Mouse (Mus musculus) neural tube, embryonic 15.5 days (tissue): Measurements from ENCODE around the gene 1700018F24Rik. TPM values are rescaled to one million over a fixed set of nuclear protein-coding genes. Genes with fewer than 3 reads are reported as not detected.
"Not testable (repeated sequence)": the region's sequence is repeated elsewhere in the genome, so short reads cannot be mapped to it uniquely, and the experiment has no call there.

Experiments
- ATAC-seq: fragments of 200-750 bp; cut with Nextera tagmentation; 2 replicates; pipeline ENCODE4 v1.8.0; 2017; ENCODE audit warnings: mild to moderate bottlenecking, moderate TSS enrichment, moderate library complexity; ENCODE audit not compliant: low FRiP score
- H3K27ac ChIP-seq: fragments of 300-500 bp; sonication (generic); replicated peaks from 2 replicates; pipeline ENCODE4 v1.5.1; 2015; ENCODE audit warnings: mild to moderate bottlenecking, inconsistent platforms
- H3K27me3 ChIP-seq: fragments of 300-500 bp; sonication (generic); replicated peaks from 2 replicates; pipeline ENCODE4 v1.6.1; 2015; ENCODE audit warnings: inconsistent platforms
- H3K36me3 ChIP-seq: fragments of 300-500 bp; sonication (generic); 2 replicates; pipeline ENCODE4 v1.6.1; 2015; ENCODE audit warnings: inconsistent platforms
- H3K4me1 ChIP-seq: fragments of 300-500 bp; sonication (generic); 2 replicates; pipeline ENCODE4 v1.6.1; 2015; ENCODE audit warnings: inconsistent platforms
- H3K4me2 ChIP-seq: fragments of 300-500 bp; sonication (generic); 2 replicates; pipeline ENCODE4 v1.6.1; 2015; ENCODE audit warnings: inconsistent platforms, mild to moderate bottlenecking, moderate library complexity
- H3K4me3 ChIP-seq: fragments of 300-500 bp; sonication (generic); replicated peaks from 2 replicates; pipeline ENCODE4 v1.5.1; 2015; ENCODE audit warnings: mild to moderate bottlenecking, inconsistent platforms
- H3K9ac ChIP-seq: fragments of 300-500 bp; sonication (generic); replicated peaks from 2 replicates; pipeline ENCODE4 v1.6.1; 2015; ENCODE audit warnings: mild to moderate bottlenecking, inconsistent platforms
- H3K9me3 ChIP-seq: fragments of 300-500 bp; sonication (generic); replicated peaks from 2 replicates; pipeline ENCODE4 v1.6.1; 2016; ENCODE audit warnings: inconsistent platforms
- WGBS: fragments of 180-500 bp; shearing (Covaris S2); methylation state at CpG from one replicate; pipeline ENCODE4 v1.1.7; 2015; ENCODE audit warnings: mixed read lengths; 5-methylcytosine and 5-hydroxymethylcytosine counted together
- polyA plus RNA-seq: library from polyadenylated mRNA; unstranded; fragments of >200 nt; fragmentation: Nextera tagmentation; extraction: Ambion mirVana; gene quantifications from 2 replicates; pipeline ENCODE4 v1.2.1, GENCODE M21; 2015

Gene 1700018F24Rik
- not detected in 2 replicates for polyA plus RNA-seq

DNA sequence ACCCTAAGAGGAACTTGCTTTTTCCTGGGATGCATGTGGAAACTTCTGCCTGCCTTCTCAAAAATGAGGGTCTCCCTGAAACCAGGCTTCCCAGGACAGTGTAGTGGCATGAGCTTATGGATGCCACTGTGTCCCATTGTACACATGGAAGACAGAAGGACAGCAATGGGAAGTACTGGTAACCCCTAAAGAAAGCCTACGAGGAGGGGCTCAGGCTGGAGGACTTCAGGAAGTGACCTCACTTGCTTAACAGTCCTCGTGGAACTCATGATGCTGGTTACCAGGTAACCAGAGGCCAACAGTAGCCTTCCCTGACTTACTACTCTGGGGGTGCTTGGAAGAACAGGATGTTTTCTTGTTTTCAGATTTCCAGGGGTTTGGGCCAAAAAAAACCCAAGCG, at the start of gene 1700018F24Rik:
Gene 1700018F24Rik, plus strand, starts transcription at position 301 of the 400 bp plus-strand sequence.
- H3K9ac ChIP-seq, H3K27ac ChIP-seq, H3K9me3 ChIP-seq, H3K4me1 ChIP-seq, H3K27me3 ChIP-seq, H3K36me3 ChIP-seq, ATAC-seq, H3K4me3 ChIP-seq, H3K4me2 ChIP-seq: not testable (repeated sequence)
- WGBS = 83% methylated on average over 3 of the region's 3 CpGs

DNA sequence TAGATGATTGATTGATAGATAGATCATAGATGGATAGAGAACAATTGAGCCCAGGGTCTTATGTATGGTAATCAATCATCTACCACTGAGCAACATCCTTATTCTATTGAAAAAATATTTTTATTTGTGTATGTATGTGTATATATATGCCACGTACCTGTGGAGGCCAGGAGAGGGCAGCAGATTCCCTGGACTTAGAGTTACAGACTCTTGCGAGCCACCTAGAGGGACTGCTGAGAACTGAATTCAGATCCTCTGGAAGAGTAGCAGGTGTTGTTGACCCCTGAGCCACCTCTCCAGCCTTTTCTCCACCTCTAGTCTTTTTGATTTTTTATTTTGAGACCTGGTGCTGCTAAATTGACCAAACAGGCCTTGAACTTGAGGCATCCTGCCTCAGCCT, 44.3 kb upstream of the 1700018F24Rik start:
- H3K4me3 ChIP-seq = no peak overlapping the region
- 47% methylated on average over 2 of the region's 2 CpGs for WGBS
- no peaks in the 10 kb centered on the region for H3K9me3 ChIP-seq
- H3K4me2 ChIP-seq = no peak overlapping the region
- no peak overlapping the region for H3K9ac ChIP-seq
- no peak for ATAC-seq
- no peaks in the 10 kb centered on the region for H3K27me3 ChIP-seq
- no peaks in the 10 kb centered on the region for H3K36me3 ChIP-seq
- H3K4me1 ChIP-seq = no peaks in the 10 kb centered on the region
- no peak overlapping the region for H3K27ac ChIP-seq

DNA sequence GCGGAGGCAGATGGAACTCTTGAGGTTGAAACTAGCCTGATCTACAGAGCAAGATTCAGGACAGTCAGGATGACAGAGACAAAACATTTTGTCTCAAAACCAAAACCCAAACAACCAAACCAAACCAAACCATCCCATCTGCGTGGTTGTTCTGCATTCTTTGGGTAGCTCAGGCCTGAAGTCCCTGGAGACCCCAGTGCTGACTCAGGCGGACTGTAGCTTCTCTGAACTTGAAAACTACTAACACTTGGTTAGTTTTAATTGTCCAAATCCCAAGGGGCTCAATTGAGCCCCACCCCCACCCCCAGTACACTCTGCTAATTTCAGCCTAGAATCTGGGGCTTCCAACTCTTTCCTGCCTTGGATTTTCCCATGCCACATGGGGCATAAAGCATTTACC, 39.4 kb upstream of the 1700018F24Rik start:
- no peaks in the 10 kb centered on the region for H3K27me3 ChIP-seq
- no peak overlapping the region for H3K4me3 ChIP-seq
- no peaks in the 10 kb centered on the region for H3K36me3 ChIP-seq
- H3K4me2 ChIP-seq = no peak overlapping the region
- H3K27ac ChIP-seq = no peak overlapping the region
- WGBS = 84% methylated on average over 3 of the region's 3 CpGs
- no peaks in the 10 kb centered on the region for H3K9me3 ChIP-seq
- H3K4me1 ChIP-seq = no peaks in the 10 kb centered on the region
- ATAC-seq = no peak
- no peak overlapping the region for H3K9ac ChIP-seq

DNA sequence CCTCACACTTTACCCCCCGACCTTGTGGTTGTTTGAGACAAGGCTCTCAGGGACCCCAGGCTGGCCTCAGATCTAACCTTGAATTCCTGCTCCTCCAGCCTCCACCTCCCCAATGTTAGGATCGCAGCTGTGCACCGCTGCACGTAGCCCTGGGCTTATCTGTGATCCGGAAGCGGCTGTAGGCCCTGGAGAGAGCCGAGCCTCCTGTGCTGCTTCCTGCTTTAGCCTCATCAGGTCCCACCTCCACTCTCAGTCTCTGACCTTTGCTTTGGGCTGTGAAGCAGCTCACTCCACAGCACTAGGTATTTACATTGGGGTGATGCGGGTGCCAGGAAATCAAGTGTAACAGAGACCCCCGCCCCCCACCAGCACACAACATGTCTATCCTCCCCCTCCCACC, 38.3 kb upstream of the 1700018F24Rik start:
- WGBS = 92% methylated on average over 9 of the region's 9 CpGs
- Histone ChIP-seq H3K9ac (no peak overlapping the region), H3K27ac (no peak overlapping the region), H3K4me1 (no peaks in the 10 kb centered on the region), H3K4me3 (no peak overlapping the region), H3K27me3 (no peaks in the 10 kb centered on the region), H3K9me3 (no peaks in the 10 kb centered on the region), H3K36me3 (no peaks in the 10 kb centered on the region), H3K4me2 (no peak overlapping the region)
- no peak for ATAC-seq

DNA sequence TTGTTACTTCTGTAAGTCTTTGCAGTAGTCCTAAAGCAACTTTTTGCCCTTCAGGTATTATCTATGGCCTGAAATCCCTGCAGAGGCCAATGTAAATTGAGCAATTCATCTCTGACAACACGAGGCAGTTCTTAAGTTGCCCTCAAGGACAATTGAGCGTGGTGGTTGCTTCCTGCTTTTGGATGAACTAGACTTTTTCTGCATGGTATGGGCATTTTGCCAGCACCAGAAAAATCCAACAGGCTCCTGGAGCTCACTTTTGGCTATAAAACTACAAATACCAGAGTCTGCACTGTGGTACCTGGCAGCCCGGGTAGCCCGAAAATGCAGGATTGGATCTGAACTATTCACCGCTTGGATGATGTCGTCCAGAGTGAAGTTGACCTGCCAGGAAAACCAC, 37.2 kb upstream of the 1700018F24Rik start:
- 81% methylated on average over 6 of the region's 6 CpGs for WGBS
- ATAC-seq = no peak
- Histone ChIP-seq H3K27ac (no peak overlapping the region), H3K27me3 (no peaks in the 10 kb centered on the region), H3K36me3 (no peaks in the 10 kb centered on the region), H3K4me3 (no peak overlapping the region), H3K9ac (no peak overlapping the region), H3K9me3 (no peaks in the 10 kb centered on the region), H3K4me2 (no peak overlapping the region), H3K4me1 (no peaks in the 10 kb centered on the region)

DNA sequence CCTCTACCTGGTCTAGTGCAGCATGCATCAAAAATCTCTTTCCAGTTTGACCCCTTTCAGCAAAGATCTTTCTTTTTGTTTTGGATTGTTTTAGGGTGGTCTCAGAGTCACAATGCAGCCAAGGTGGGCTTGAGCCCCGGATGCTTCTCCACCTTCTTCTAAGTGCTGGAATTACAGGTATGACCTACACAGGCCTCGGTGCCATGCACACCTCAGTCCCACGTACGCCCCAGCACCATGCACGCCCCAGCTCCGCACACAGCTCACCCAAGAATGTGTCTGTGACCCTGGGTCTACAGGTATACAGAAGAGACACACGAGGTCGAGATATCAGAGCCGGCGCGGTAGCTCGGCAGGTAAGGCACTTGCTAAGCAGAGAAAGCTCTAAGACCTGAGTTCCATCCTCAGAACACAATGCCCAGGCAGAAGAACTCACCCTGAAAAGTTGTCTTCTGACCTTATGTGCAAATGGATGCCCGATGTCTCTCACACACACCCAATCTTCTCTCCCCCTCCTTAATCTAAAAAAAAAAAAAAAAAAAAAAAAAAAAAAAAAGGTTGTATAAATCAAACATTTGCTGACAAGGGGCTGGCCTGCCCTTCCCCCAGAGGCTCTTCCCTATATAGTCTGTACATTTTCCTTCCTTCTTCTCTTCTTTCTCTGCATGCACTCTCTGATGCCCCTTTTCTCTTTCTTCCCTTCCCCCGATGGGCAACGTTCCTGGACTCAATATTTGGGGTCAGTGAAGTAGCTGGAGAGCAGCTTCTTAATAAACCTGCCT, 33.7 kb upstream of the 1700018F24Rik start:
- no peak overlapping the region for H3K27ac ChIP-seq
- no peak overlapping the region for H3K9ac ChIP-seq
- no peak overlapping the region for H3K4me3 ChIP-seq
- H3K4me2 ChIP-seq = no peak overlapping the region
- 93% methylated on average over 15 of the region's 15 CpGs for WGBS
- no peaks in the 10 kb centered on the region for H3K36me3 ChIP-seq
- no peaks in the 10 kb centered on the region for H3K9me3 ChIP-seq
- no peaks in the 10 kb centered on the region for H3K4me1 ChIP-seq
- no peak for ATAC-seq
- H3K27me3 ChIP-seq = no peaks in the 10 kb centered on the region

DNA sequence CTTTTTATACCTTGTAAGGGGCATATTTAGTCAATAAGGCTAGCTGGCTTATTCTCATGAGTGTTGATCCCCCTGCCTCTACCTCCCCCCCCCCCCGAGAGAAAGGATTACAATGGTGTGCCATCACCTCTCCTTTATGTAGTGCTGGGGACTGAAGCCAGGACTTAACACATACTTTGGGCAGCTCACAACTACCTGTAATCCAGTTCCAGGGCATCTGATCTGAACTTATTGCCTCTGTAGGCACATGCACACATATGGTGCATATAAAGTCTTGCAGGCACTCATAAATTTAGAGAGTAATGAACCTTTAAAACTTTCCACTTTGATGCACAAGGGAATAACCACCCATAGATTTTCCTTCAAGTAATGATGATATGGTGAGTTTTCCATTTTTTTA, 28.5 kb upstream of the 1700018F24Rik start:
- H3K27me3 ChIP-seq = no peaks in the 10 kb centered on the region
- 95% methylated on average over 1 of the region's 1 CpGs for WGBS
- no peak for ATAC-seq
- no peaks in the 10 kb centered on the region for H3K36me3 ChIP-seq
- no peak overlapping the region for H3K4me3 ChIP-seq
- no peak overlapping the region for H3K27ac ChIP-seq
- no peaks in the 10 kb centered on the region for H3K4me1 ChIP-seq
- H3K4me2 ChIP-seq = no peak overlapping the region
- no peaks in the 10 kb centered on the region for H3K9me3 ChIP-seq
- no peak overlapping the region for H3K9ac ChIP-seq

DNA sequence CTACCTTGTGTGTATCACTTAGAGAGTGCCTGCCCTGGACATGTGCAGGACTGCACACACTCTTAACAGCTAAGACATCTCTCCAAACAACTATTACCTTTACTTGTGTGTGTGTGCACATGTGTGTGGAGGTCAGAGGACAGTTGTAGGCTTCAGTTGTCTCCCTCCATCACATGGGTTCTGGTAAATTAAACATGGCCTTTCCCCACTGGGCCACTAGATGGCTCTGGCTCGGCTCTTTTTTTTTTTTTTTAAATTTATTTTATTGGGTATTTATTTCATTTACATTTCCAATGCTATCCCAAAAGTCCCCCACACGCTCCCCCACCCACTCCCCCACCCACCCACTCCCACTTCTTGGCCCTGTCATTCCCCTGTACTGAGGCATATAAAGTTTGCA, 26.0 kb upstream of the 1700018F24Rik start:
- ATAC-seq, H3K9me3 ChIP-seq, H3K36me3 ChIP-seq, H3K9ac ChIP-seq, H3K27ac ChIP-seq, H3K4me3 ChIP-seq, H3K27me3 ChIP-seq, H3K4me2 ChIP-seq, H3K4me1 ChIP-seq: not testable (repeated sequence)
- WGBS = 15% methylated on average over 2 of the region's 2 CpGs

DNA sequence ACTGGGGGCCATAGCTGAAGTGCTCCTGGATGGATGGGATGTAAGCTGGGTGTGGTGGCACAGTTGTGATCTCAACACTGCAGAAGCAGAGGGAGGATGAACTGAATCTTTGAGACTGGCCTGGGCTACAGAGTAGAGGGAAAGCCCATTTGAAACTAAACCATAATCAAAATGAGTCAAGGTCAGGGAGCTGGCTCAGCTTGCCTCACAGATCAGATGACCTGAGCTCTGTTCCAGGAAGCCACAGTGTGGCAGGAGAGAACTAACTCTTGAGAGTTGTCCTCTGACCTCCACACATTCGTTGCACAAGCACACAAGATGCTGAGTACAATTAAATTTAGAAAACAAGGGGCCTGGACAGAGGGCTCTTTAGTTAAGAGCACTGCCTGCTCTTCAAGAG, 22.5 kb upstream of the 1700018F24Rik start:
- not testable (repeated sequence) for H3K9ac ChIP-seq, H3K4me2 ChIP-seq, H3K36me3 ChIP-seq, ATAC-seq, H3K27ac ChIP-seq, H3K4me3 ChIP-seq, H3K4me1 ChIP-seq, H3K9me3 ChIP-seq, H3K27me3 ChIP-seq
- WGBS = 42% methylated on average over 1 of the region's 1 CpGs

DNA sequence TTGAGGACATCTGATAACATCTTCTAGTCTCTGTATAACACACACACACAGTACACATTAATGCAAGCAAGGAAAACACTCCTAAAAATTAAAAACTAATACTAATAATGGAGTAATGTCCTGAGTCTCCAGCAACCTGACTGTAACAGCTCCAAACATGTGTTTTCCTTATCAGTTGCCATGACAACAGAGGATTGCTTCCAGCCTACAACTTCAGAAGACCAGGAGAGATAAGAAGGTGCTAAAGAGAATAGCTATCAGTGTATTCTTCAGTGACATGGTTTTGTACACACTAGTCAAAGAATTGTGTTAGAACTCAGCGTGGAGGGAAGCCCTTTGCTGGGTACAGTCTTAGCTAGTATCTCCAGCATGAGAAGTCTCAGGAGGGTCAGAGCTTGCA, 22.1 kb upstream of the 1700018F24Rik start:
- not testable (repeated sequence) for H3K9me3 ChIP-seq, H3K9ac ChIP-seq, H3K4me1 ChIP-seq, ATAC-seq, H3K27ac ChIP-seq, H3K4me2 ChIP-seq, H3K36me3 ChIP-seq, H3K4me3 ChIP-seq, H3K27me3 ChIP-seq
- WGBS = 81% methylated on average over 1 of the region's 1 CpGs

DNA sequence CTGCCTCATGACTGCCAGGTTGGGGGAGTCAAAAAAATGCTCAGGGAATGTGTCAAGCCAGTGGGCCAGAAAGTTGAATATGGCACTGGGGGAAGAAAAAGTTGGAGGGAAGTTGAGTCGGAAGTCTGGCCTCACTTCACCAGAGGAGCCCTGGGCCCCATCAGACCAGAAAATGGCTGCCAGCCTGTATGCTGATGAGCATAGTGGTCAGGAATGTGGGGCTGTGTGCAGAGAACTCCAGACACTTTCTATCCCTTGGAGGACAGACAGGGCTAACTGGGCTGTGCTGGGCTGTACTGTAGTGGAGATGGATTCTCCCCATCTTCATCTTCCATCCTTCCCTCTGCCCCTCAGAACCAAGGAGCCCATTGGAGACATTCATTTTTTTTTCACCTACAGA, 12.3 kb upstream of the 1700018F24Rik start:
- ATAC-seq, H3K27me3 ChIP-seq, H3K9ac ChIP-seq, H3K4me1 ChIP-seq, H3K4me3 ChIP-seq, H3K9me3 ChIP-seq, H3K4me2 ChIP-seq, H3K36me3 ChIP-seq, H3K27ac ChIP-seq: not testable (repeated sequence)
- WGBS = 100% methylated on average over 1 of the region's 1 CpGs

DNA sequence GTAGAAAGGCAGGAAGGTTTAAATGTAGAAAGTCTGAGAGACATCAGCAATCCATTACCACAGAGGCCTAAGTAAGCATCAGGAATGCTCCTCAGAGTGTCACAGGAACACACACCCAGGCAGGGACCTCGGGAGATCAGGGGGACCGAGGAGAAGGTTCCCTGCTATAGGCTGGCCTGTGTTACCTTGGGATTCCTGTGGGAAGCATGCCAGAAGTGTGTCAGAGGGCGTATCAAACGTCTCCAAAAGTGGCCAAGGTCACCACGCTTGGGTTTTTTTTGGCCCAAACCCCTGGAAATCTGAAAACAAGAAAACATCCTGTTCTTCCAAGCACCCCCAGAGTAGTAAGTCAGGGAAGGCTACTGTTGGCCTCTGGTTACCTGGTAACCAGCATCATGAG, 10.4 kb upstream of the 1700018F24Rik start, which contains the start of gene Gm4871:
Gene Gm4871, minus strand, starts transcription at position 364 of the 400 bp plus-strand sequence.
- not testable (repeated sequence) for ATAC-seq, H3K36me3 ChIP-seq, H3K27ac ChIP-seq, H3K9me3 ChIP-seq, H3K4me1 ChIP-seq, H3K4me3 ChIP-seq, H3K27me3 ChIP-seq, H3K4me2 ChIP-seq, H3K9ac ChIP-seq
- 75% methylated on average over 5 of the region's 5 CpGs for WGBS
